Mouse (Mus musculus) heart, postnatal 25 days (tissue): ENCODE results near the gene E2f4. TPM values are rescaled to one million over a fixed set of nuclear protein-coding genes. Genes with fewer than 3 reads are reported as not detected.

Experiments used
- DNase-seq: peaks from one replicate; pipeline ENCODE4 v3.0.0; 2022; ENCODE audit warnings: low spot score
- intact Hi-C: fragments of 180-260 bp; cut with DNase I; formaldehyde crosslinking; loops from one replicate; pipeline ENCODE4 v1.15.1; 2025
- total RNA-seq, 2 experiments: library from RNA; stranded (reverse); gene quantifications; 2 replicates each; pipeline ENCODE4 v1.2.3; 2021

The E2f4 gene
- total RNA-seq, 2 experiments from 2014 or later, result 19.8 to 21.5 TPM

- intact Hi-C loops, result no loop called here
- no peak for DNase-seq
Measured at GRCm38 (mm10) chr8:105309142-105309847, 11.8 kb downstream of the E2f4 start.

GRCm38 (mm10) chr8:105310118-105310517, 12.7 kb downstream of the E2f4 start:
- intact Hi-C loops, result no loop called here
- no peak for DNase-seq

GRCm38 (mm10) chr8:105311718-105312117, 14.3 kb downstream of the E2f4 start:
- DNase-seq, result no peak
- intact Hi-C loops, result no loop called here

- no peak for DNase-seq
- intact Hi-C loops, result no loop called here
Measured at GRCm38 (mm10) chr8:105312891-105313481, 15.5 kb downstream of the E2f4 start.

- intact Hi-C loops, result no loop called here
- no peak for DNase-seq
Measured at GRCm38 (mm10) chr8:105313622-105314402, 16.3 kb downstream of the E2f4 start.

- no peak for DNase-seq
- intact Hi-C loops, result no loop called here
Measured at GRCm38 (mm10) chr8:105315073-105315769, 17.8 kb downstream of the E2f4 start.

GRCm38 (mm10) chr8:105317941-105318340, 20.5 kb downstream of the E2f4 start:
- intact Hi-C loops, result no loop called here
- DNase-seq, result no peak

GRCm38 (mm10) chr8:105318662-105319190, 21.3 kb downstream of the E2f4 start:
- intact Hi-C loops, result no loop called here

GRCm38 (mm10) chr8:105323183-105323582, 25.7 kb downstream of the E2f4 start:
- no peak for DNase-seq
- intact Hi-C loops, result no loop called here

More at GRCm38 (mm10) chr8:105318662-105319190, 21.3 kb downstream of the E2f4 start:
- no peak for DNase-seq

GRCm38 (mm10) chr8:105325641-105326093, 28.2 kb downstream of the E2f4 start:
- intact Hi-C loops, result loop anchor here (2.0 kb wide), 1 partner anchor 27 kb away; no protein-coding TSS in a partner anchor
- no peak for DNase-seq

GRCm38 (mm10) chr8:105326141-105326672, 28.7 kb downstream of the E2f4 start, which contains the start of the genes Lrrc29 and Tmem208:
Gene Lrrc29 (minus strand): TSS chr8:105326278.
Gene Tmem208 (plus strand): TSS chr8:105326354.
- intact Hi-C loops, result no loop called here
- peak; percentile 91 for DNase-seq

GRCm38 (mm10) chr8:105326968-105327367, 29.5 kb downstream of the E2f4 start:
- intact Hi-C loops, result no loop called here
- DNase-seq, result no peak

GRCm38 (mm10) chr8:105330325-105330724, 32.9 kb downstream of the E2f4 start:
- no peak for DNase-seq
- intact Hi-C loops, result no loop called here

- DNase-seq, result no peak
- intact Hi-C loops, result no loop called here
Measured at GRCm38 (mm10) chr8:105331469-105331868, 34.0 kb downstream of the E2f4 start.

GRCm38 (mm10) chr8:105331931-105332330, 34.5 kb downstream of the E2f4 start:
- no peak for DNase-seq
- intact Hi-C loops, result no loop called here

GRCm38 (mm10) chr8:105332523-105332922, 35.1 kb downstream of the E2f4 start:
- DNase-seq, result no peak
- intact Hi-C loops, result no loop called here

- intact Hi-C loops, result no loop called here
- DNase-seq, result no peak
Measured at GRCm38 (mm10) chr8:105336373-105337130, 39.1 kb downstream of the E2f4 start.

GRCm38 (mm10) chr8:105338992-105339391, 41.5 kb downstream of the E2f4 start:
- no peak for DNase-seq
- intact Hi-C loops, result no loop called here
